Mouse (Mus musculus) thymus, postnatal 14 days (tissue): ENCODE results near the gene Sdc4.

ENCODE experiments used
- DNase-seq: peaks from one replicate; pipeline ENCODE4 v3.0.0; 2021

Gene Sdc4

GRCm38 (mm10) chr2:164402906-164403305 lies 40.8 kb downstream of the Sdc4 start, which contains the start of gene Rbpjl:
Gene Rbpjl (plus strand): TSS chr2:164403141.
- DNase-seq = peak; percentile 74

GRCm38 (mm10) chr2:164396911-164397310 lies 46.8 kb downstream of the Sdc4 start:
- no peak for DNase-seq

- no peak for DNase-seq
Observed at GRCm38 (mm10) chr2:164396076-164396475, 47.6 kb downstream of the Sdc4 start.

GRCm38 (mm10) chr2:164393126-164393525 lies 50.6 kb downstream of the Sdc4 start:
- DNase-seq = no peak

- DNase-seq = peak; percentile 82
Observed at GRCm38 (mm10) chr2:164389499-164389898, 54.2 kb downstream of the Sdc4 start.

GRCm38 (mm10) chr2:164389020-164389419 lies 54.7 kb downstream of the Sdc4 start, which contains the start of gene Slpi:
Gene Slpi (minus strand): TSS chr2:164389095.
- peak; percentile 19 for DNase-seq

GRCm38 (mm10) chr2:164386953-164387352 lies 56.7 kb downstream of the Sdc4 start:
- peak; percentile 29 for DNase-seq

GRCm38 (mm10) chr2:164385927-164386763 lies 57.5 kb downstream of the Sdc4 start:
- DNase-seq = no peak

GRCm38 (mm10) chr2:164383656-164384399 lies 59.9 kb downstream of the Sdc4 start:
- no peak for DNase-seq

GRCm38 (mm10) chr2:164382971-164383370 lies 60.7 kb downstream of the Sdc4 start:
- no peak for DNase-seq

- DNase-seq = peak; percentile 32
Observed at GRCm38 (mm10) chr2:164381726-164382125, 62.0 kb downstream of the Sdc4 start.

- DNase-seq = no peak
Observed at GRCm38 (mm10) chr2:164377478-164378426, 65.9 kb downstream of the Sdc4 start.
